Mouse (Mus musculus): Measurements from ENCODE around the gene Hdhd3.

The Hdhd3 gene

GRCm38 (mm10) chr4:62503374-62503970, at the start of gene Hdhd3:
Gene Hdhd3 (minus strand): TSS chr4:62503467.
- DNase-seq, result no peak

GRCm38 (mm10) chr4:62551966-62552365, 48.7 kb upstream of the Hdhd3 start:
- DNase-seq, result no peak

GRCm38 (mm10) chr4:62544801-62545200, 41.5 kb upstream of the Hdhd3 start:
- no peak for DNase-seq

- DNase-seq, result no peak
These were observed 40.5 kb upstream of the Hdhd3 start for GRCm38 (mm10) chr4:62543782-62544181.

GRCm38 (mm10) chr4:62541802-62542201, 38.5 kb upstream of the Hdhd3 start:
- DNase-seq, result no peak

- DNase-seq, result no peak
These were observed 30.5 kb upstream of the Hdhd3 start for GRCm38 (mm10) chr4:62533729-62534128.

- DNase-seq, result no peak
These were observed 24.4 kb upstream of the Hdhd3 start for GRCm38 (mm10) chr4:62527655-62528054.

- no peak for DNase-seq
These were observed 23.0 kb upstream of the Hdhd3 start for GRCm38 (mm10) chr4:62526256-62526655.

- no peak for DNase-seq
These were observed 22.2 kb upstream of the Hdhd3 start for GRCm38 (mm10) chr4:62525489-62525811.

GRCm38 (mm10) chr4:62524651-62525488, 21.6 kb upstream of the Hdhd3 start, which contains the start of the genes Pole3 and 4933430I17Rik:
Gene Pole3 (minus strand): TSS chr4:62525068.
Gene 4933430I17Rik (plus strand): TSS chr4:62525369.
- DNase-seq, result peak; percentile 99

- DNase-seq, result no peak
These were observed 17.7 kb upstream of the Hdhd3 start for GRCm38 (mm10) chr4:62520892-62521400.

GRCm38 (mm10) chr4:62519849-62520233, 16.6 kb upstream of the Hdhd3 start, which contains the start of gene Alad:
Gene Alad (minus strand): TSS chr4:62519918.
- DNase-seq, result peak; percentile 90

- no peak for DNase-seq
These were observed 16.0 kb upstream of the Hdhd3 start for GRCm38 (mm10) chr4:62519122-62519848.

GRCm38 (mm10) chr4:62518416-62519121, 15.3 kb upstream of the Hdhd3 start:
- peak; percentile 50 for DNase-seq

- no peak for DNase-seq
These were observed 14.5 kb upstream of the Hdhd3 start for GRCm38 (mm10) chr4:62517538-62518415.

GRCm38 (mm10) chr4:62517046-62517445, 13.8 kb upstream of the Hdhd3 start:
- DNase-seq, result peak; percentile 26

- peak; percentile 17 for DNase-seq
These were observed 13.3 kb upstream of the Hdhd3 start for GRCm38 (mm10) chr4:62516579-62516978.

- DNase-seq, result peak; percentile 58
These were observed 12.8 kb upstream of the Hdhd3 start for GRCm38 (mm10) chr4:62516079-62516478.

- no peak for DNase-seq
These were observed 12.2 kb upstream of the Hdhd3 start for GRCm38 (mm10) chr4:62515490-62515889.

GRCm38 (mm10) chr4:62514995-62515394, 11.7 kb upstream of the Hdhd3 start:
- no peak for DNase-seq

- no peak for DNase-seq
These were observed 10.8 kb upstream of the Hdhd3 start for GRCm38 (mm10) chr4:62513998-62514506.
